Mouse (Mus musculus): ENCODE data around the gene Plcg1.
A peak's percentile ranks its signal among the peaks of the same experiment; 100 is the strongest.

Gene Plcg1

GRCm38 (mm10) chr2:160735706-160736310 lies 4.7 kb downstream of the Plcg1 start:
- DNase-seq (ENCODE audit: low spot score), result no peak

- DNase-seq (ENCODE audit: low spot score), result no peak
These were observed 5.4 kb downstream of the Plcg1 start for GRCm38 (mm10) chr2:160736466-160736865.

DNA sequence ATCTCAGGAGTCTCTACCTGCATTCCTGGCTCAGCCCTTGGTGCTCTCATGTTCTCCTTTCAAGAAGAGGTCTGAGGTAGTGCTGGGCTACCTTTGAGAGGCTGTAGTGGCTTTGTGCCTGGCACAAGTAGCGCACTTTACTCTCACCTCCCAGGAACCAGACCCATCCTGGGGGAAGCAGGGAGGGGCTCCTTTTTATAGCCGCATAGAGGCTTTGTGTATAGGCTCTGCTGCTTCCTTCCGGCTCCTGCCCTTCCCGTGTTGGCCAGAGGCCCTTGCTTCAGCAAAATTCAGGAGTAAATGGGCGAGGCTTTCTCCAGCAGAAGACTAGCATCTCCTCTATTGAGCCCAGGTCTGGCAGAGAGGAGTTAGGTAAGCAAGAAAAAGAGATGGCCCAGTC lies 7.3 kb downstream of the Plcg1 start:
- no peak for DNase-seq (ENCODE audit: low spot score)

DNA sequence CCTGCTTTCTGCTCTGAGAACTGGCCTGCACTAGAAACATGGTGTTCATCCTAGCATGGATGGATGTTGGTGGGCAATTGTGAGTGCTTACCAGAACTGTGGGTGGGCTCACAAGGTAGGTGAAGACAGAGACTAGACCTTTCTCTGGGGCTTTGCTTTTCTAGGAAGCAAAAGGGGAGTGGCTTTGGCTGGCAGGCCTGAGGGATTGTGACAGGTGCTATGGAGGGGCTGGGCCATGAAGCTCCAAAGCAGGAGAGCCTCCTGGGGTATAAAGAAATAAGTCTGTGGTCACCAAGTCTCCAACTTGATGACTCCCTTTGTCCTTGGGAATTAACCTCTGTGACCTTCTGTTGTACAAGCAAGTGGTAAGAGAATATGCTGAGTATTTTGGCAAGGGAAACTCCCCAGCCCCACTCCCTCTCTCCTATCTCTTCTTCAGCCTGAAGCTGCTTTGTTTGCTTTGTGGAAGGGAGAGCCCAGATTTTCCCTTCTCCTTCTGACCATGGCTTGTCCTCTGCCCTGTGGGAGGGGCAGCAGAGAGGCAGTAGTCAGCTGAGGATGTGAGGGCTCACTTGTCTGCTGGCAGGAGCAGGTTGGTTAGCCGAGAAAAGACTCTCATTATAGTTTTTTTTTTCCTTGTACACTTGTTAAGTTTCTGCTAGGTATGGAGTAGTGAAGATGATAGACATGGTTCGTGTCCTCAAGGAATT lies 8.7 kb downstream of the Plcg1 start:
- no peak for DNase-seq (ENCODE audit: low spot score)

GRCm38 (mm10) chr2:160740521-160741156 lies 9.5 kb downstream of the Plcg1 start:
- no peak for DNase-seq (ENCODE audit: low spot score)

- no peak for DNase-seq (ENCODE audit: low spot score)
These were observed 10.5 kb downstream of the Plcg1 start for GRCm38 (mm10) chr2:160741580-160741979.

DNA sequence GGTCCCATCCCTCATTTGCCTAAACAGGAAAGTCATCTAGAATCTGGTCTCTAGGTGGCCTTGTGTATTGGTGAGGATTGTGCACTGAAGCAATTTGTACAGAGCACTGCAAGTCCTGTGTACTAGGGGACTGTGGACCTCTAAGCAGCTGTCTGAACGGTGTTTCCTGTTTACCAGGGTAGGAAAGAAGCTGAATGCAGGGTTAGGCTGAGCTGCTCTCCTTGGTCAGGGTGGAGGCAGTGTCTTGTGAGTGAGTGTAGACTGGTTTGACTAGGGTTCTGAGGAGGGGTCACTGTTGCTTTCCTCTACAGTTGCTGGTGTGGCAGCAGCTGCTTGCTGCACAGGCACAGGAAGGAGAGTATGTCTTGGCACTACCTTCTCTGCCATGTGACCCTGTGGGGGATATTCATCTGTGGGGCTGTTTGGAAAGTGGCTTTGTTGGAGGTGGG lies 11.1 kb downstream of the Plcg1 start:
- no peak for DNase-seq (ENCODE audit: low spot score)

DNA sequence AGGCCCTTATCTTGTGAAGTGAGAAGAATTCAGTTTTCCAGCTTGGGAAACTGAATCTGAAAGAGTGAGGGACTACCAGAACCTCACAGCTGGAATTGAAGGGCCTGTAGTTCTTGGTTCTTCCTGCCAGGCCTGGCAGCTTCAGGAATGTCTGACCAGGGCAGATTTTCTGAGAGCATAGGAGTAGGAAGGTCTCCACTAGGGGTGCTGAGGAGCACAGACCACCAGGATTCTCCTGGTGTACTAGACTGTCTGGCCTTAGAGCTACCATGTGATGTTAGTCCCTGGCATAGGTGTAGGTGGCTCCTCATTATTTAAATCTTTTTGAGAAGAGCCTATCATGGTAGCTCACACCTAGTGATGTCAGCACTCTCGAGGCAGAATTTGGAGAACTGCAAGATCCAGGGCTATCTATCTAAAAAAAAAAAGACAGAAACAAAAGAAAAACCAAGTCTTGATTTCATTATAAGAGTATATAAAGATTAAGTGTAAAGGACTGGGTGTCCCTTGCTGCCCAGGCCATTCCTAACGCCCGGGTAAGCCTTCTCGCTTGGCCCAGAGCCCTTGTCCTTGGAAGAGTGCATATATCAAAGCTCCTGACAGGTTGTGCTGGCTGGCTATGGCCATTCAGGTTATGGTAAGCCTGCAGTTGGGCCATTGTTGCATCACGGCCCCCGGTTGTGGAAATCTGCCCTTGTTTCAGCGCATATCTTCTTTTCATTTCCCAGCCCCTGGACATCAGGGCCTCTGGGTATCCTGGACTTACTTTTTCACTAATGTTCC lies 13.1 kb downstream of the Plcg1 start:
- DNase-seq (ENCODE audit: low spot score), result peak; percentile 61

GRCm38 (mm10) chr2:160744823-160745210 lies 13.7 kb downstream of the Plcg1 start:
- DNase-seq (ENCODE audit: low spot score), result no peak

DNA sequence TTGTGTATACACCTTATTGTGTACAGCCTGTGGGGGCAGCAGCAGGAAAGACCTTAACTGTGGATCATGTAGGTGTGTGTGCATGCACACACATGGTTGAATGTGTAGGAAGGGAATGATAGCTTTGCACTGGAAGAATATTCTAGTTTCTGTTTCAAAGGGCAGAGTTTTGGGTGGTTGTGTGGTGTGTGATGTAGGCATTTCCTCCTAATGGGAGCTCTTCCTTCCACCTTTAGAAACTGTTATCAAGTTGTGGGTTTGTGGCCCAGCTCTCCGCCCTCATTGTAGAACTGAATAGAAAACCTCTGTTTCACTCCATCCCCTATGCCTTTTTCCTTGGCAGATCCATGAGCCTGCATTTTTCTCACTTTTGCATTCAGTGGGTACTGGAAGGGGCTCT lies 14.4 kb downstream of the Plcg1 start:
- DNase-seq (ENCODE audit: low spot score), result no peak

GRCm38 (mm10) chr2:160746637-160747036 lies 15.5 kb downstream of the Plcg1 start:
- DNase-seq (ENCODE audit: low spot score), result no peak

DNA sequence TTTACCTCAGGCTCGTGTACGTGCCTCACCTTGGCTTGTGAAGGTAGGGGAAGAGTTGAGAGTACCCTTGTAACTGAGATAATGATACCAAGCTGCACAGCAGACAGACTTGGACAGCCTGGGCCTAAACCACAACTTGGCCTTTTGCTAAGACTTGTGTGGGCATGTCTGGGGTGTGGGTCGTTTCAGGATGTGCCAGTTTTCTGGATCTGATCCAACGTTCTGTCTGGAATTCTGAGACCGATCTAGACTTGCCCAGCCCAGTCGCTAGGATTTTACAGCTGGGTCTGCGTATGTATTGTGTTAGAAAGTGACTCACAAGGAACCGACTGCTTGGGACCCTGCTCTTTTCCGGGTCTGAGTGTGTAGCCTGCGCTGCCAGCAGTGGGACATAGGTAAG lies 16.0 kb downstream of the Plcg1 start:
- DNase-seq (ENCODE audit: low spot score), result no peak

GRCm38 (mm10) chr2:160756583-160757203 lies 25.6 kb downstream of the Plcg1 start:
- no peak for DNase-seq (ENCODE audit: low spot score)

DNA sequence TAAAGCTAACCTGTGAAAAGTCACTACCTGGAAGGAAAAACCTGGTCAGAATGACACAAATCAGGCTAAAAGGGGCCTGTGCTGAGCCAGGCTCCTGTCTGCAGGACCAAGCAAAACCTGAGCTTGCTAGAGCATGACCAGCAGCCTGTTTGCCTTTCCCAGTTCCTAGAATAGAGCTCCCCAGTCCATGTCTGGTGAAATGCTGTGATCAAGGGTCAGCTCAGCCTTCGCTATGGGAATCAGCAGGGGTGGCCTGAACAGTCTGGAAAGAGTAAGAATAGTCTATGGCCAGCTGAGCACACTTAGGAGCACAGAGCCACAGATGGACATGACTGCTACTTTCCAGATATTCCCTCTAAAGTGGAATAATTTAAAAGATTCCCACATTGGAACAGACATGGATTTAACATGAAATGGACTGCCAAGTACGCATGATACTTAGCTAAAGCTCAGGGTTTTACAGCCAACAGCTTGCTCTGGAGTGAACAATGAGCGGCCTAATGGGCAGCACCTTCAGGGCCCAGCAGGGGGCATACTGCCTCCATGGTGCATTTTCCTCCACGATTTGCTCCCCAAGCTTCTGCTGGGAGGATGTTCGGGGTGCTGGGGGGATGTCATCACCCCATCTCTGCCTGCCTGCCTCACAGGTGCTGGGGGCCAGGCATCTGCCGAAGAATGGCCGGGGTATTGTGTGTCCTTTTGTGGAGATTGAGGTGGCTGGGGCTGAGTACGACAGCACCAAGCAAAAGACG lies 29.5 kb downstream of the Plcg1 start:
- peak; percentile 34 for DNase-seq (ENCODE audit: low spot score)

GRCm38 (mm10) chr2:160763816-160764215 lies 32.7 kb downstream of the Plcg1 start:
- DNase-seq (ENCODE audit: low spot score), result no peak

DNA sequence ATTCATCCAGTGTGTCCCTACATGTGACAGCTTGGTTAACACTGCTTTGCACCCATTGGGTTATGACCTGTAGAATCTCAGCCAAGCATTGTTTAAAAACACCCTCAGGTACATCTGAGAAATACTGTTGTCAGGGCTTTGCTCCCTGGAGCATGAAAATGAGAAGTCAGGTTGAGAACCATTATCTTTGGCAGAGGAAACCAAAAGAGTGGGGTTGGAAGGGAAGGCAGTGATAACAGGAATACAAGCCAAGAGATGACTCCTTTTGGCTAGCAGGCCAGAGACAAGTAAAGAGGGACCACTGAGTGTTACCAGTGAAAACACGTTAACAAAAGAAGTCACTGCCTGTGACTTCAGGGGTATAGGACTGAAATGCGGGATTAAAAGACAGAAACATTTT lies 33.3 kb downstream of the Plcg1 start:
- no peak for DNase-seq (ENCODE audit: low spot score)

GRCm38 (mm10) chr2:160765096-160765495 lies 34.0 kb downstream of the Plcg1 start:
- DNase-seq (ENCODE audit: low spot score), result no peak

DNA sequence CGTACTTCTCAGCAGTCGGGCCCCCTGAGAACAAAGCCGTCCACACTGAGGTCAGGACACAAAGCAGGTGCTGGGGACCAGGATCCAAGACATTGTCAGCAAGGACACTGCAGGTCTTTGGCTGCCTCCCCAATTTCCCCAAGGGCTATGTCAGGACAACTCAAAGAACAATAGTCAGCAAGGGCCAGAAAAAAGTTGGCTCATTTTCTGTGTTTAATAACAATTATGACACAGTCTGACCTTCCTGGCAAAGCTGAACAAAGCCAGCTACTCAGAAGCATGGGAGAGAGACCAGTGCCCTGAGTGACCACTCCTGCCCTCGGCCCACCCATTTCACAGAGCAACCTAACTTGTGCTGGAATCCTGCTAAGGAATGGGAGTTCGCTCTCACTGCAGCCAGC lies 35.3 kb downstream of the Plcg1 start:
- no peak for DNase-seq (ENCODE audit: low spot score)

- no peak for DNase-seq (ENCODE audit: low spot score)
These were observed 36.1 kb downstream of the Plcg1 start for GRCm38 (mm10) chr2:160767201-160767600.

GRCm38 (mm10) chr2:160768097-160768695 lies 37.1 kb downstream of the Plcg1 start:
- no peak for DNase-seq (ENCODE audit: low spot score)

DNA sequence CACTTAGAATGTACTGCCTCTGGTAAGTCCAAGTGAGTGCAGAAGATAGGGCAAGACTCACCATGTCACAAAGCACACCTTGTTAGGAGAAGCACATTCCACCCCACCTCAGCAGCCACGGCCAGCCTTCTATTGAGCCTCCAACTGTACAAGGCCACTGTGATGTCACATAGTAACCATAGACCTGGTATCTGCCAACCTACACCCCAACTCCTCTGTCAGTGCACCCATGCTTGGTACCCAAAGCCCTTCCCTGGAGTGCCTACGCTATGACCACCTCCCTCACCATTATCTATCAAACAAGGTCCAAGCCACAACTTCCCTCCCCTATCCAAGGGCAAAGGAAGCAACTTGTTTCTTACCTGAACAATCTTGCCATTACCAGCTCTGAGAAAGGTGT lies 37.9 kb downstream of the Plcg1 start:
- DNase-seq (ENCODE audit: low spot score), result no peak
